Mouse (Mus musculus) regulatory T cell (primary cell): ENCODE measurements around the gene Dirc2.

ENCODE experiments used
- in situ Hi-C: fragments of 300-600 bp; cut with MboI, MseI; formaldehyde crosslinking; loops from one replicate; pipeline ENCODE4 v1.15.1; 2025; ENCODE audit warnings: high pct_unique_total_duplicates

Dirc2 gene

GRCm38 (mm10) chr16:35685027-35685426 is 84.1 kb downstream of the Dirc2 start:
- in situ Hi-C loops, result no loop called here

DNA sequence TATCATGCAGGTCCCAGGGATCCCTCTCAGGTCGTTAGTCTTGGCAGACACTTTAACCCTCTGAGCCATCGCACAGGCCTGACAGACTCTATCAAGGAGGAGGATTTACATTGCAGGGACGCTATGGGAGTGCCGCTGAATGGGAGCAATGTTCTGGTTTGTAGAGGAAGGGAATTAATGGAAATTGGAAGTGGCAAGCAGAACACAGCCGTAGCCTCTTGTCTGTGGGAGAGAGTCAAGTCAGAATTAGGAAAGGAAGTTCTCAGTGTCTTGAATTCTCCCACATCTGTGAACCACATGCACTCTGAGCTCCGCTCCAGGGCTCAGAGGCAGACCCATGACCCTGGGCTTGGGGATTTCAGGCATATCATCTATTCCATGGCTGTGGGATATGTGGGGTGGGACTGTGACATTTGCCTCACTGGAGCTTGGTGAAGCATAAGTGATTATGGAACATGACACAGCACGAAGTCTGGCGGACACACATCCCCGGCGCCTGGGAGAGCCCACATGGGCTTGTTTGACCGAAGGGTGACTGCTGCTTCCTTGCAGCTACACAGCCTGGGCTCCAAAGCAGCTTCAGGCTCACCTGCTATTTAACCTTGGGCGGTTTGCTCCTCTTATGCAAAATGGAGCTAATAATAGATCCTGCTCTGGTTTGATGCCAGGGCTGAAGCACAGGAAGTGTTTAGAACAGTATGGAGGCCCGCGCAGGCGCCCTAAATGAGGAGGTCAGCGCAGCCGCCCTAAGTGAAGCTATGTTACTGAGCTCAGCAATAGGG is 87.6 kb downstream of the Dirc2 start:
- in situ Hi-C loops, result no loop called here

DNA sequence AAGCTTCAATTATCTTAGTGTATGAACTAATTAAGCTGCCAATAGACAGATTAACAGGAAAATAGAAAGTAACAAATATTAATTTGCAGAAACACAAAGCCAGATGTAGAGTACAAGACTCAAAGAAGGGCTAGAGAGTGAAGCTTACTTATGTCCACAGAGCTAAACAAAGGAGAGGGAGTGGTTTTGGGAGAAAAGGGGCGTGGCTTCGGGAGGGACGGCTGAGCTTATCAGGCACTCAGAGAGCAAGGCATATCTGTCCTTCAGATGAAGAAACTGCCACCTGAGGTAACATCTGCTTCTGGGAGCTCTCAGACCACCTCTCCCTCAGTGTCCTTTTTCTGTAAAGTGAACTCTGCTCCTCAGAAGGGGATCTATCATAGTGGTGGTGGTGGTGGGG is 90.7 kb downstream of the Dirc2 start:
- in situ Hi-C loops, result no loop called here

GRCm38 (mm10) chr16:35677511-35678113 is 91.5 kb downstream of the Dirc2 start:
- in situ Hi-C loops, result no loop called here

DNA sequence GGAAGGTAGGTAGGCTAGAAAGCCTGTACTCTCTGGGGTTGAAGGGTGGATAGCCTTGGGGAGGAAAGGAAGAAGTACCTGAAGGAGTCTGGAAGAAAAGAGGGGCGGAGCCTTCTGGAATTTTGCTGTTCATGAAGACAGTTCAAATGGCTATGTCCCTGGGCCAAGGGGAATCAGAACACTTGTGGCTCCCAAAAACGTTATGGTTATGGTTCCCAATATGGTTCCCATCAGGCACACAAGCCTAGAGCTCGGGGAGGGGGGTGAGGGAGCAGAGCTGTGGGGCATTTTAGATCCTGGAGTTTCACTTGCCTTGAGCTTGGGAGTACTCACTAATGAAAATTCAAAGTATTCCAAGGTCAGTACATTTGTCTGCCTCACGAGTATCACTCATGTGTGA is 104.3 kb downstream of the Dirc2 start:
- in situ Hi-C loops, result no loop called here

DNA sequence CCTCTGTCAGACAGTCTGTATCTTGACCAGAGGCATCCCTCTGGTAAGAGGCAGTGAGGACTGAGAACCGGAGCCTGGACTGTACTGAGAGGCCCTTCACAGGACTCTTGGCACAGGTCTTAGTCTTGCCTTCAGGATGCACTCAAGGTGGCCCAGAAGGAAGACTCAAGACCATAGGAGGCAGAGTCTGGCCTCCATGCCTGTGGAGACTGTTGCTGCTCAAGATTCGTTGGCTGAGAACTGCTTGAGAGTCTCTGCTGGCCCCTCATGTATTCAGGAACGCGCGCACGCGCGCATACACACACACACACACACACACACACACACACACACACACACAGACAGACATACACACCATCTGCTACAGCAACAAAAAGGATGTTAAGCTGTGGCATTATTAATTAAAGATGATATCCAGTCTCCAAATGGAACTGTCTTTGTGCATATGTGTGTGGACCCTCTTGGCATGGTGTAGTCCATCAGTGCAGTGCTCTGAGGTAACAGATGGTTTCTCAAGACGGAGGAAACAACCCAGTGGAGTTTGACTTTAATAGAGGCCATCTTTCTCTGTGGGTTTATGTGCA is 105.2 kb downstream of the Dirc2 start:
- in situ Hi-C loops, result no loop called here

DNA sequence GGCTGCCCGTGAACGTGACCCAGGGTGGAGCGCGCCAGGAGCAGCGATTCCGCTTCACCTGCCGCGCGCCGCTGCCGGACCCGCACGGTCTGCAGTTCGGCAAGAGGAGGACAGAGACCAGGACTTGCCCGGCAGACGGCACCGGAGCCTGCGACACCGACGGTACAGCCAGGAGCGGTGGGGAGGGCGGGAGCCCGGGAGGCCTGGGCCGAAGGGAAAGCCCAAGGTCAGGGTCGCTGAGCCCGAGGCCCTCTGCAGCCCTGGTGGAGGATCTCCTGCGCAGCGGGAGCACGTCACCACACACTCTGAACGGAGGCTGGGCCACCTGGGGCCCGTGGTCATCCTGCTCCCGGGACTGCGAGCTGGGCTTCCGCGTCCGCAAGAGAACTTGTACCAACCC is 108.9 kb downstream of the Dirc2 start:
- in situ Hi-C loops, result no loop called here

- in situ Hi-C loops, result no loop called here
Measured at GRCm38 (mm10) chr16:35653951-35654350, 115.2 kb downstream of the Dirc2 start.

GRCm38 (mm10) chr16:35652706-35653105 is 116.5 kb downstream of the Dirc2 start:
- in situ Hi-C loops, result no loop called here

DNA sequence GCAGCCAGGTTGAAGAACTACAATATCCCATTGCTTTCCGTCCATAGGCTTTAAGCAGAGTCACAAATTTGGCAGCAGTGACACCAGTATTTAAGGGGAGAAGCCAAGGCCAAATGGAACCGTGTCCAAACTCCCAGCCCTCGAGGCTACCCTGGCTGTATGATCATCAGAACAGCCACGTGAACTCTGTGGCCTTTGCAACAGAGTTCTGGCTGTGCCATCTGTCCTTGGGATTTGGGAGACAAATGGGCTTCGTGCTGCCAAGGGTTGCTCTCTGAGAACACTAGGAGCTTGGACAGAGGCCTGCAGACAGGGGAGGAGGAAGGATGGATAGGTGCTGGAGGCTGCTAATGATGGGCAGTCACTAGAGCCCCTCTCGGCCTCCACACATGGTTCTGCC is 117.0 kb downstream of the Dirc2 start:
- in situ Hi-C loops, result no loop called here

DNA sequence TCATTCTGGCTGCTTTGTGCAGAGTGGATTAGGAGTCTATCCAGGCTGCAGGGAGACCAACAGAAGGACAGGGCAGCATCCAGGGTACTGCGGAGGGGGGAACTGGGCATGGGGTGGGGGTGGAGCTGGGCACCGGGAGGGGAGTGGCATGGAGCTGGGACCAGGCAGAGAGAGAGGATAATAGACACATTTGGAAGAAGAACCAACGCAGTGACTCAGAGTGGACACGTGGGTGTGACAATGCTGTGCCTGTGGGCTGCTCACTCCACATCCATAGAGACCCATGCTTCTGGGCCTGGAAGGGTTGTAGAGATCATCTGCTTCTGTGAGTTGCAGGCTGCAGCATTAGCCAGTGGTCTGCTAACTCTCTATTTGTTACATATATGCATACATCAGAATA is 120.3 kb downstream of the Dirc2 start:
- in situ Hi-C loops, result no loop called here
